Mouse (Mus musculus): Measurements from ENCODE around the gene Zbtb14. TPM values are rescaled to one million over a fixed set of nuclear protein-coding genes. Genes with fewer than 3 reads are reported as not detected.

Gene Zbtb14
- 8.1 TPM for polyA plus RNA-seq (2014; fragmentation: Illumina TruSeq; extraction: RNeasy Lipid Tissue Mini Kit (QIAGEN cat#74804); ENCODE audit: low read depth, low replicate concordance)

GRCm38 (mm10) chr17:69382511-69383100 lies at the start of gene Zbtb14:
Zbtb14 (plus strand) TSS chr17:69383050.

GRCm38 (mm10) chr17:69438990-69439491 lies 56.2 kb downstream of the Zbtb14 start, which contains the start of gene Akain1:
Akain1 (plus strand) TSS chr17:69439326.

Other genes with a start within 250 kb of the Zbtb14 start
- gene Akain1, start 56.3 kb downstream of the Zbtb14 start, polyA plus RNA-seq (2014; fragmentation: Illumina TruSeq; extraction: RNeasy Lipid Tissue Mini Kit (QIAGEN cat#74804); ENCODE audit: low read depth, low replicate concordance): not detected

Measured in heart, adult 10 weeks (tissue).